Mouse (Mus musculus) left cerebral cortex, adult 2 months (tissue): ENCODE results near the gene Manf. TPM values are rescaled to one million over a fixed set of nuclear protein-coding genes. Genes with fewer than 3 reads are reported as not detected.

Experiments used
- DNase-seq, 2 experiments: peaks; one replicate each; pipeline ENCODE4 v3.0.0; 2021 to 2022; ENCODE audit warnings: low spot score in 2 of 2, mixed read lengths in 1 of 2; ENCODE audit errors: extremely low spot score in 1 of 2
- H3K27ac ChIP-seq: fragments of 200-600 bp; 2 replicates; pipeline ENCODE4 v1.8.1; 2022
- H3K4me3 ChIP-seq: fragments of 200-600 bp; 2 replicates; pipeline ENCODE4 v1.8.1; 2022
- CTCF ChIP-seq: fragments of 200-600 bp; IDR thresholded peaks from 2 replicates; pipeline ENCODE4 v1.8.1; 2022; ENCODE audit warnings: antibody characterized with exemption, mild to moderate bottlenecking, moderate library complexity
- intact Hi-C: fragments of 180-260 bp; cut with DNase I; formaldehyde crosslinking; loops from one replicate; pipeline ENCODE4 v1.15.1; 2025
- total RNA-seq, 2 experiments: library from RNA; stranded (reverse); gene quantifications; 2 replicates each; pipeline ENCODE4 v1.2.3; 2021

Gene Manf
- total RNA-seq, 2 experiments from 2014 or later, result 115 to 126 TPM

DNA sequence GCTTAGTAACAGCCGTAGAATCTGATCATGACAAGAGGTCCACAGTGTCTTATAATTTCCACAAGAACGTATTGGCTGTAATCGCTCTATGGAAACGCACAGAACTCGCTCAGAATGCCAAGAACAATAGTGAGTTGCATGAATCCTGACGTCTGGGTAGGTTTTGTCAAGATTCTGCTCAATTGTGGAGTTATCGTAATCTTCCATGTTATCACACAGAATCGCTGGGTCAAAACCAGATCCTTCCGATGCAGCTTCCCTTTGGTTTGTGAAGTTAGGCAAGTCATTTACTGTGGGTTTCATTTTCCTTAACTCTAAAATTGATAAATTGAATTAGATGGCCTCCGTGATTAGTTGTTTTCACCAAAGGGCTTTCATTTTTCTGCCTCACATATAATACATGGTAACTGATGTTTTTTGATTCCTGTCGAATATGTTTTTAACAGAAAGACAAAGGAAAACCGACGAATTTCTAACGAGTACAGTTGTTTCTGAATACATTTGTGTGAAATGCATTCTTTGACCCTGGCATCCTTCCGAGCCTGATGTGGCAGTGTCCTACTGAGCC is 70.6 kb downstream of the Manf start:
- peak overlapping the region; percentile 50; the same call in 1 of the 2 replicates for H3K27ac ChIP-seq
- no peak for TF ChIP-seq CTCF
- intact Hi-C loops, result loop anchor here (1.0 to 5.0 kb wide), 3 partner anchors 32 to 224 kb away; partner anchors contain the start of gene Rad54l2
- H3K4me3 ChIP-seq, result peak overlapping the region; percentile 52
- DNase-seq, result no peak

GRCm38 (mm10) chr9:106819201-106819600 is 72.6 kb downstream of the Manf start:
- DNase-seq, result peak in 1 of 2 experiments; percentile 19
- intact Hi-C loops, result loop anchor here (10.0 kb wide), 1 partner anchor 294 kb away; no protein-coding TSS in a partner anchor

GRCm38 (mm10) chr9:106818191-106818590 is 73.6 kb downstream of the Manf start:
- no peak for TF ChIP-seq CTCF
- intact Hi-C loops, result loop anchor here (10.0 kb wide), 1 partner anchor 293 kb away; no protein-coding TSS in a partner anchor
- DNase-seq, result no peak
- H3K27ac ChIP-seq, result no peak overlapping the region
- no peak overlapping the region for H3K4me3 ChIP-seq

More at GRCm38 (mm10) chr9:106819201-106819600, 72.6 kb downstream of the Manf start:
- H3K27ac ChIP-seq, result no peak overlapping the region
- peak; percentile 52 for TF ChIP-seq CTCF
- no peak overlapping the region for H3K4me3 ChIP-seq

DNA sequence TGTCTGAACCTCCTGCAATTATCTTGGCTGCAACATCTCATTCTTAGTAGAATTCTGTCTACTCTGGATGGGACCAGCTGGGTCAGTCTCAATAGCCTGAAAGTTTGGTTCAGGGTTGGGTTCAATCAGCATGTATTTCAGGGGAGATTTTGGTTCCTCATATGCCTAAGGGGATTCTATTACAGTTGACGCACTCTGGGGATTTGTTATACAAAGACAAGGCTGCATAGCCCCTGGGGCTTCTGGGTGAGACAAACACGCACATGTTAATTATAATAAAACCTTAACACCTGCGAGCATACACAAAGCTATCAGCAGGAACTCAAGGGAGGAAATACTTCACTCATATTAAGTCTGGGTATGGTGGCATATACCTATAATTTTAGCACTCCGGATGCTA is 85.3 kb downstream of the Manf start:
- intact Hi-C loops, result no loop called here
- TF ChIP-seq CTCF, result no peak
- no peak overlapping the region for H3K4me3 ChIP-seq

DNA sequence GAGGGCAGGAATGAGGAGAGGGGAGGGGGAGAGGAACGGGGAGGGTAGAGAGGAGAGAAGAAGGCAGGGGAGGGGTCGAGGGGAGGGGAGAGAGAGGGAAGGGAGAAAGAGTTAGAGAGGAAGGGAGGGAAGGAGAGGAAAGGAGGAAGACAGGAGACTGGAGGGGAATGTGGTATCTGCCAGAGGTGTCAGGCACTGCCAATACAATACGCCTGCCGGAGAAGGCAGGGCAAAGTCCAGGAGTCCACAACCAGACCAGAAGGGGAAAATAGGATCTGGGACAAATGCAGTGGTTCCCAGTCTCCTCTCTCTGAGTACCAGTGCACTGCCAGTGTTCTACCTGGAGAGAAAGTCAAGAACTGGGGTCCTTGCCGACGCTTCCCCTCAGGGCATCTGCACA is 100.9 kb downstream of the Manf start:
- Histone ChIP-seq H3K4me3 (no peak overlapping the region), H3K27ac (no peak overlapping the region)
- no peak for TF ChIP-seq CTCF
- no peak for DNase-seq
- intact Hi-C loops, result no loop called here

More for the DNA sequence above, 85.3 kb downstream of the Manf start:
- no peak for DNase-seq
- no peak overlapping the region for H3K27ac ChIP-seq

DNA sequence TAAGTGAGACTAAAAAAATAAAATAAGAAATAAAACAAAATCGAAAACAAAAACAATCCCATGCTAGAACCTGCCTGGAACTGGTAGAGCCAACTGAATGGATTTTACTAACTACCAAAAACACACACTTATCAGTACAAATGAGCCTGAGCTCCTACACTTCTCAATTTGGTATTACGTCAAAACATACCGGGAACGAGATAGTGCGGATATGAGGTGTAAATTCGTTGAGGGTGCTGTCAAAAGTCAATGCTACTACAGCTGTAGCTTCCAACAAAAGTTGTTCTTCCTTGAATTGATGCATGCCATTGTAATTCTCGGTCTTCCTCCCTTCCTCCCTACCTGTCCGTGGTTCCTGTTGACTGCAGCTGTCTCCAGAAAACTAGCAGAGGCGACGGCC is 102.4 kb downstream of the Manf start:
- no peak for TF ChIP-seq CTCF
- Histone ChIP-seq H3K4me3 (peak overlapping the region; percentile 95), H3K27ac (peak overlapping the region; percentile 92)
- DNase-seq, result no peak
- intact Hi-C loops, result loop anchor here (1.0 to 5.0 kb wide), 3 partner anchors 31 to 102 kb away; partner anchors contain the start of gene Dcaf1

- DNase-seq, result peak; percentile 82 to 91
- peak within 1 kb of the TSS; percentile 92 for H3K27ac ChIP-seq
- no peak; the same call in 1 of the 2 replicates for TF ChIP-seq CTCF
- intact Hi-C loops, result loop anchor here (1.0 to 5.0 kb wide), 3 partner anchors 32 to 102 kb away; partner anchors contain the start of gene Dcaf1
- peak within 1 kb of the TSS; percentile 95 for H3K4me3 ChIP-seq
Measured at GRCm38 (mm10) chr9:106788812-106789321, 102.9 kb downstream of the Manf start, which contains the start of gene Rad54l2. TSS of gene Rad54l2 (minus strand) at chr9:106789194.

Other genes with a start within 250 kb of the Manf start
- 10 to 100 TPM; 57.0 to 60.5 TPM for gene Grm2, start 235.9 kb downstream of the Manf start, total RNA-seq
- gene Tex264, start 206.1 kb downstream of the Manf start, total RNA-seq, result 10 to 100 TPM; 92.2 to 98.1 TPM
- gene Rad54l2, start 102.8 kb downstream of the Manf start, total RNA-seq, result 10 to 100 TPM; 17.6 to 18.0 TPM
- gene Dcaf1, start 70.1 kb downstream of the Manf start, total RNA-seq, result 10 to 100 TPM; 31.7 to 38.1 TPM
- 10 to 100 TPM; 57.1 to 57.2 TPM for gene Rbm15b, start 4.6 kb downstream of the Manf start, total RNA-seq